ENCODE assay signal across 10 mouse cellular contexts in genomic region chr4:138045809-138046208, GRCm38 (mm10). TPM values are rescaled to one million over a fixed set of nuclear protein-coding genes. Genes with fewer than 3 reads are reported as not detected.
A peak's percentile ranks its signal among the peaks of the same experiment; 100 is the strongest.
DNase-seq lines count a peak whose midpoint lies in the region; ATAC-seq and TF ChIP-seq lines count a peak whose summit lies in the region.
"Had no signal": no experiment of that assay in that cellular context is flagged by ENCODE, and none has a peak within 500 bp of the region (broad histone marks: within the 10 kb centered on the region; RNA-seq: fewer than 3 reads in every experiment).

No protein-coding gene starts in this region.

- H3K36me3 ChIP-seq in midbrain, embryonic 15.5 days (replicated peaks), result no peaks in the 10 kb centered on the region

- H3K4me2 ChIP-seq in midbrain, embryonic 15.5 days, result no peak overlapping the region
- H3K4me2 ChIP-seq: forebrain, embryonic 12.5 days had no signal

- TF ChIP-seq CTCF in layer of hippocampus, adult 2 months (conservative IDR thresholded peaks at IDR 0.05), result peak; percentile 63
- peak; percentile 33; the same call in 1 of the 2 replicates for TF ChIP-seq CTCF in brain, embryonic 14.5 days (IDR thresholded peaks at IDR 0.05; ENCODE audit: borderline replicate concordance, extremely low read depth, insufficient read depth, insufficient read length)

- TF ChIP-seq POLR2A in brain, embryonic 14.5 days (IDR thresholded peaks at IDR 0.05; ENCODE audit: borderline replicate concordance, extremely low read depth, insufficient read depth, insufficient read length, poor library complexity, severe bottlenecking), result no peak

- no peaks in the 10 kb centered on the region for H3K9me3 ChIP-seq in midbrain, embryonic 15.5 days
- H3K9me3 ChIP-seq: forebrain, embryonic 12.5 days had no signal

- no peak overlapping the region for H3K4me3 ChIP-seq in layer of hippocampus, adult 2 months
- H3K4me3 ChIP-seq in midbrain, embryonic 15.5 days, result no peak overlapping the region
- H3K4me3 ChIP-seq: forebrain, embryonic 12.5 days had no signal

- H3K27ac ChIP-seq in layer of hippocampus, adult 2 months, result no peak overlapping the region
- no peak overlapping the region for H3K27ac ChIP-seq in midbrain, embryonic 15.5 days
- H3K27ac ChIP-seq: forebrain, embryonic 12.5 days had no signal

- H3K4me1 ChIP-seq in midbrain, embryonic 15.5 days, result peaks cover 20% of the 10 kb centered on the region; the same call in 1 of the 2 replicates

- H3K9ac ChIP-seq in midbrain, embryonic 15.5 days, result no peak overlapping the region
- H3K9ac ChIP-seq: forebrain, embryonic 12.5 days had no signal

- 92% methylated on average over 1 of the region's 1 CpGs for WGBS in midbrain, embryonic 15.5 days

- ATAC-seq in midbrain, embryonic 15.5 days (replicated peaks), result no peak

- H3K27me3 ChIP-seq in midbrain, embryonic 15.5 days (replicated peaks), result no peaks in the 10 kb centered on the region
- H3K27me3 ChIP-seq: forebrain, embryonic 12.5 days had no signal

- no peak for DNase-seq in layer of hippocampus, adult 2 months (ENCODE audit: low spot score in 2 of 2)
- no peak for DNase-seq in layer of hippocampus, adult 8-10 months (ENCODE audit: low spot score in 2 of 2)
- DNase-seq in 416B (ENCODE audit: low read depth), result peak; percentile 18
- DNase-seq in CD4-positive helper T cell, adult 2 months (ENCODE audit: low read depth, low spot score), result peak; percentile 20
- no peak for DNase-seq in brain, embryonic 14.5 days (ENCODE audit: low read depth)
- no peak for DNase-seq in adrenal gland, postnatal 10 days
- DNase-seq: cerebellum, adult 11 months; lung, adult 18-20 months had no signal

RNA-seq across cellular contexts. Expression of gene Eif4g3, which starts 53.0 kb away (rescaled TPM):
- 100 to 1,000 TPM; 158 TPM for total RNA-seq in layer of hippocampus, adult 2 months (2021)
- total RNA-seq in layer of hippocampus, adult 8-10 months (2022), result 100 to 1,000 TPM; 143 to 163 (median 151) TPM
- polyA plus RNA-seq in brain, embryonic 14.5 days (2012; rRNA removed), result 130 and 149 TPM in 2 replicates
- 55.7 and 58.5 TPM in 2 replicates for polyA plus RNA-seq in midbrain, embryonic 15.5 days (2015; fragmentation: Nextera tagmentation; extraction: Ambion mirVana)
- 10 to 100 TPM; 72.1 to 93.7 TPM for total RNA-seq in adrenal gland, postnatal 10 days (2021)

Comparison
In these comparisons a context has a peak if more than half of its experiments do, and no peak if none do; other contexts are left out.
1. DNase-seq: peak in 416B (single experiment) and CD4-positive helper T cell, adult 2 months (single experiment); none in layer of hippocampus, adult 2 months (0 of 2), layer of hippocampus, adult 8-10 months (0 of 2), brain, embryonic 14.5 days (single experiment) and adrenal gland, postnatal 10 days (single experiment).